Mouse (Mus musculus): Measurements from ENCODE around the gene Sh3bgrl3. TPM values are rescaled to one million over a fixed set of nuclear protein-coding genes. Genes with fewer than 3 reads are reported as not detected.

Gene Sh3bgrl3
- polyA plus RNA-seq, 1 experiment from 2014 or later, result 522 TPM

GRCm38 (mm10) chr4:134115215-134116144, 13.1 kb downstream of the Sh3bgrl3 start:
- ATAC-seq, result peak; percentile 40
- no peaks in the 10 kb centered on the region for H3K9me3 ChIP-seq (ENCODE audit: control insufficient read depth)
- no peaks in the 10 kb centered on the region for H3K36me3 ChIP-seq (ENCODE audit: control insufficient read depth, insufficient read depth)
- H3K27me3 ChIP-seq (replicated peaks; ENCODE audit: control insufficient read depth, insufficient read depth, low read length), result no peaks in the 10 kb centered on the region
- H3K4me1 ChIP-seq (replicated peaks; ENCODE audit: control insufficient read depth, insufficient read depth, low read length), result 0 out of 2 replicates have a peak, but pooled peaks cover 14% of the 10 kb centered on the region
- H3K27ac ChIP-seq (ENCODE audit: low read depth, low read length), result peak overlapping the region; percentile 35; the same call in 1 of the 2 replicates
- no peak overlapping the region for H3K4me3 ChIP-seq (ENCODE audit: low read depth, low read length)
- H3K4me2 ChIP-seq (replicated peaks; ENCODE audit: low read depth), result no peak overlapping the region
- H3K9ac ChIP-seq (ENCODE audit: low read depth, low read length), result no peak overlapping the region
- no peak for TF ChIP-seq CTCF (IDR thresholded peaks at IDR 0.05; ENCODE audit: low read depth)
- 54% methylated on average over 16 of the region's 16 CpGs for WGBS

GRCm38 (mm10) chr4:134114038-134114437, 14.6 kb downstream of the Sh3bgrl3 start:
- H3K27ac ChIP-seq (ENCODE audit: low read depth, low read length), result no peak overlapping the region
- 74% methylated on average over 4 of the region's 4 CpGs for WGBS
- no peak for TF ChIP-seq CTCF (IDR thresholded peaks at IDR 0.05; ENCODE audit: low read depth)

GRCm38 (mm10) chr4:134113356-134113994, 15.1 kb downstream of the Sh3bgrl3 start:
- Histone ChIP-seq H3K36me3 (ENCODE audit: control insufficient read depth, insufficient read depth) (no peaks in the 10 kb centered on the region), H3K4me3 (ENCODE audit: low read depth, low read length) (no peak overlapping the region), H3K9ac (ENCODE audit: low read depth, low read length) (no peak overlapping the region), H3K4me1 (replicated peaks; ENCODE audit: control insufficient read depth, insufficient read depth, low read length) (0 out of 2 replicates have a peak, but pooled peaks cover 8% of the 10 kb centered on the region), H3K27ac (ENCODE audit: low read depth, low read length) (no peak overlapping the region), H3K4me2 (replicated peaks; ENCODE audit: low read depth) (no peak overlapping the region), H3K9me3 (ENCODE audit: control insufficient read depth) (no peaks in the 10 kb centered on the region), H3K27me3 (replicated peaks; ENCODE audit: control insufficient read depth, insufficient read depth, low read length) (no peaks in the 10 kb centered on the region)
- 53% methylated on average over 10 of the region's 10 CpGs for WGBS
- ATAC-seq, result no peak
- no peak for TF ChIP-seq CTCF (IDR thresholded peaks at IDR 0.05; ENCODE audit: low read depth)

More at GRCm38 (mm10) chr4:134114038-134114437, 14.6 kb downstream of the Sh3bgrl3 start:
- no peak for ATAC-seq
- H3K4me2 ChIP-seq (replicated peaks; ENCODE audit: low read depth), result no peak overlapping the region
- no peaks in the 10 kb centered on the region for H3K9me3 ChIP-seq (ENCODE audit: control insufficient read depth)
- H3K36me3 ChIP-seq (ENCODE audit: control insufficient read depth, insufficient read depth), result no peaks in the 10 kb centered on the region
- 0 out of 2 replicates have a peak, but pooled peaks cover 8% of the 10 kb centered on the region for H3K4me1 ChIP-seq (replicated peaks; ENCODE audit: control insufficient read depth, insufficient read depth, low read length)
- no peaks in the 10 kb centered on the region for H3K27me3 ChIP-seq (replicated peaks; ENCODE audit: control insufficient read depth, insufficient read depth, low read length)
- no peak overlapping the region for H3K4me3 ChIP-seq (ENCODE audit: low read depth, low read length)
- H3K9ac ChIP-seq (ENCODE audit: low read depth, low read length), result no peak overlapping the region

- Histone ChIP-seq H3K4me2 (replicated peaks; ENCODE audit: low read depth) (no peak overlapping the region), H3K27ac (ENCODE audit: low read depth, low read length) (no peak overlapping the region), H3K9ac (ENCODE audit: low read depth, low read length) (no peak overlapping the region), H3K36me3 (ENCODE audit: control insufficient read depth, insufficient read depth) (no peaks in the 10 kb centered on the region), H3K4me3 (ENCODE audit: low read depth, low read length) (no peak overlapping the region), H3K4me1 (replicated peaks; ENCODE audit: control insufficient read depth, insufficient read depth, low read length) (0 out of 2 replicates have a peak, but pooled peaks cover 8% of the 10 kb centered on the region), H3K9me3 (ENCODE audit: control insufficient read depth) (no peaks in the 10 kb centered on the region), H3K27me3 (replicated peaks; ENCODE audit: control insufficient read depth, insufficient read depth, low read length) (no peaks in the 10 kb centered on the region)
- ATAC-seq, result no peak
- TF ChIP-seq CTCF (IDR thresholded peaks at IDR 0.05; ENCODE audit: low read depth), result no peak
- 53% methylated on average over 6 of the region's 6 CpGs for WGBS
Measured at GRCm38 (mm10) chr4:134112403-134112802, 16.2 kb downstream of the Sh3bgrl3 start.

GRCm38 (mm10) chr4:134110653-134111052, 17.9 kb downstream of the Sh3bgrl3 start:
- Histone ChIP-seq H3K27me3 (replicated peaks; ENCODE audit: control insufficient read depth, insufficient read depth, low read length) (no peaks in the 10 kb centered on the region), H3K4me1 (replicated peaks; ENCODE audit: control insufficient read depth, insufficient read depth, low read length) (0 out of 2 replicates have a peak, but pooled peaks cover 5% of the 10 kb centered on the region), H3K9me3 (ENCODE audit: control insufficient read depth) (no peaks in the 10 kb centered on the region), H3K36me3 (ENCODE audit: control insufficient read depth, insufficient read depth) (no peaks in the 10 kb centered on the region), H3K4me2 (replicated peaks; ENCODE audit: low read depth) (no peak overlapping the region), H3K9ac (ENCODE audit: low read depth, low read length) (no peak overlapping the region), H3K27ac (ENCODE audit: low read depth, low read length) (no peak overlapping the region), H3K4me3 (ENCODE audit: low read depth, low read length) (no peak overlapping the region)
- WGBS, result 41% methylated on average over 3 of the region's 3 CpGs
- no peak for ATAC-seq
- TF ChIP-seq CTCF (IDR thresholded peaks at IDR 0.05; ENCODE audit: low read depth), result no peak

- H3K27ac ChIP-seq (ENCODE audit: low read depth, low read length), result no peak overlapping the region
- no peak for TF ChIP-seq CTCF (IDR thresholded peaks at IDR 0.05; ENCODE audit: low read depth)
- no peak overlapping the region for H3K4me2 ChIP-seq (replicated peaks; ENCODE audit: low read depth)
- ATAC-seq, result no peak
- no peaks in the 10 kb centered on the region for H3K4me1 ChIP-seq (replicated peaks; ENCODE audit: control insufficient read depth, insufficient read depth, low read length)
- H3K9ac ChIP-seq (ENCODE audit: low read depth, low read length), result no peak overlapping the region
- H3K9me3 ChIP-seq (ENCODE audit: control insufficient read depth), result no peaks in the 10 kb centered on the region
- H3K4me3 ChIP-seq (ENCODE audit: low read depth, low read length), result no peak overlapping the region
- H3K27me3 ChIP-seq (replicated peaks; ENCODE audit: control insufficient read depth, insufficient read depth, low read length), result no peaks in the 10 kb centered on the region
- H3K36me3 ChIP-seq (ENCODE audit: control insufficient read depth, insufficient read depth), result no peaks in the 10 kb centered on the region
- WGBS, result 53% methylated on average over 5 of the region's 5 CpGs
Measured at GRCm38 (mm10) chr4:134108196-134108595, 20.4 kb downstream of the Sh3bgrl3 start.

Data from intestine, postnatal 0 days (tissue).